Mouse (Mus musculus) brain, embryonic 18.5 days (tissue): Measurements from ENCODE around the gene Hdac9.

Experiments used
- DNase-seq: peaks from one replicate; pipeline ENCODE4 v3.0.0-alpha.2; 2012; ENCODE audit warnings: low read depth, low spot score

Gene Hdac9

GRCm38 (mm10) chr12:34808180-34808579 is 108.7 kb downstream of the Hdac9 start:
- no peak for DNase-seq

GRCm38 (mm10) chr12:34806528-34806927 is 110.4 kb downstream of the Hdac9 start:
- no peak for DNase-seq

GRCm38 (mm10) chr12:34803721-34804120 is 113.2 kb downstream of the Hdac9 start:
- DNase-seq = no peak

- no peak for DNase-seq
Observed at GRCm38 (mm10) chr12:34802308-34802707, 114.6 kb downstream of the Hdac9 start.

- no peak for DNase-seq
Observed at GRCm38 (mm10) chr12:34801752-34802151, 115.1 kb downstream of the Hdac9 start.

GRCm38 (mm10) chr12:34797389-34797788 is 119.5 kb downstream of the Hdac9 start:
- DNase-seq = no peak

GRCm38 (mm10) chr12:34795487-34795886 is 121.4 kb downstream of the Hdac9 start:
- no peak for DNase-seq

GRCm38 (mm10) chr12:34792113-34792452 is 124.8 kb downstream of the Hdac9 start:
- peak; percentile 14 for DNase-seq

GRCm38 (mm10) chr12:34791213-34792112 is 125.4 kb downstream of the Hdac9 start:
- DNase-seq = no peak

GRCm38 (mm10) chr12:34789031-34789982 is 127.6 kb downstream of the Hdac9 start:
- no peak for DNase-seq

- DNase-seq = no peak
Observed at GRCm38 (mm10) chr12:34787380-34787779, 129.5 kb downstream of the Hdac9 start.

GRCm38 (mm10) chr12:34783574-34783973 is 133.3 kb downstream of the Hdac9 start:
- no peak for DNase-seq

- no peak for DNase-seq
Observed at GRCm38 (mm10) chr12:34779368-34779957, 137.4 kb downstream of the Hdac9 start.

GRCm38 (mm10) chr12:34776170-34776569 is 140.7 kb downstream of the Hdac9 start:
- no peak for DNase-seq

- DNase-seq = no peak
Observed at GRCm38 (mm10) chr12:34774071-34774470, 142.8 kb downstream of the Hdac9 start.

GRCm38 (mm10) chr12:34767226-34767775 is 149.6 kb downstream of the Hdac9 start:
- DNase-seq = no peak

- DNase-seq = no peak
Observed at GRCm38 (mm10) chr12:34747266-34747665, 169.6 kb downstream of the Hdac9 start.

- DNase-seq = no peak
Observed at GRCm38 (mm10) chr12:34725204-34725603, 191.7 kb downstream of the Hdac9 start.

- DNase-seq = no peak
Observed at GRCm38 (mm10) chr12:34724274-34724673, 192.6 kb downstream of the Hdac9 start.

GRCm38 (mm10) chr12:34722831-34723490 is 193.9 kb downstream of the Hdac9 start:
- no peak for DNase-seq

- no peak for DNase-seq
Observed at GRCm38 (mm10) chr12:34720906-34721305, 196.0 kb downstream of the Hdac9 start.
